Mouse (Mus musculus): Measurements from ENCODE around the gene Trim47.

- TF ChIP-seq POLR2A (IDR thresholded peaks at IDR 0.05; ENCODE audit: control insufficient read depth, extremely low read depth, insufficient read depth, low read length, poor library complexity) (no peak), CTCF (IDR thresholded peaks at IDR 0.05; ENCODE audit: borderline replicate concordance, control insufficient read depth, extremely low read depth, insufficient read depth, low read length, poor library complexity) (no peak)
Observed at GRCm38 (mm10) chr11:116098711-116099460, 28.1 kb downstream of the Trim47 start.

Measured in thymus, adult 2 months (tissue).